Comparison of ENCODE assay signal across 17 mouse cellular contexts in genomic region chrX:72644691-72645090, GRCm38 (mm10). TPM values are rescaled to one million over a fixed set of nuclear protein-coding genes. Genes with fewer than 3 reads are reported as not detected.
DNase-seq lines count a peak whose midpoint lies in the region; ATAC-seq and TF ChIP-seq lines count a peak whose summit lies in the region.
"Had no signal": no experiment of that assay in that cellular context is flagged by ENCODE, and none has a peak within 500 bp of the region (broad histone marks: within the 10 kb centered on the region; RNA-seq: fewer than 3 reads in every experiment).

No protein-coding gene starts in this region.

- TF ChIP-seq POLR2A in brain, embryonic 14.5 days (IDR thresholded peaks at IDR 0.05; ENCODE audit: borderline replicate concordance, extremely low read depth, insufficient read depth, insufficient read length, poor library complexity, severe bottlenecking): no peak

- WGBS in intestine, postnatal 0 days: 53% methylated on average over 2 of the region's 2 CpGs
- 53% methylated on average over 2 of the region's 2 CpGs for WGBS in intestine, embryonic 16.5 days

- H3K36me3 ChIP-seq in intestine, postnatal 0 days (ENCODE audit: control insufficient read depth, insufficient read depth): no peaks in the 10 kb centered on the region
- H3K36me3 ChIP-seq in intestine, embryonic 16.5 days (ENCODE audit: control insufficient read depth, insufficient read depth, low read length): no peaks in the 10 kb centered on the region
- H3K36me3 ChIP-seq: embryonic facial prominence, embryonic 13.5 days; limb, embryonic 13.5 days; midbrain, embryonic 15.5 days; neural tube, embryonic 13.5 days had no signal

- H3K9ac ChIP-seq in intestine, postnatal 0 days (ENCODE audit: low read depth, low read length): no peak overlapping the region
- H3K9ac ChIP-seq in intestine, embryonic 16.5 days (ENCODE audit: low read depth, low read length): no peak overlapping the region
- H3K9ac ChIP-seq: embryonic facial prominence, embryonic 13.5 days; limb, embryonic 13.5 days; midbrain, embryonic 15.5 days; neural tube, embryonic 13.5 days had no signal

- DNase-seq in lung, postnatal 36 days: peak; percentile 3
- DNase-seq in lung, postnatal 14 days: no peak
- peak; percentile 6 for DNase-seq in brain, embryonic 14.5 days (ENCODE audit: low read depth)
- DNase-seq in spleen, postnatal 36 days (ENCODE audit: low spot score in 2 of 2): no peak
- DNase-seq in gastrocnemius, postnatal 36 days: no peak
- DNase-seq: adrenal gland, adult 2 months; heart, postnatal 36 days; kidney, adult 11 months; lung, postnatal 10 days had no signal

- H3K4me2 ChIP-seq in intestine, postnatal 0 days (replicated peaks; ENCODE audit: low read depth): no peak overlapping the region
- H3K4me2 ChIP-seq in intestine, embryonic 16.5 days (ENCODE audit: low read depth, low read length): no peak overlapping the region
- H3K4me2 ChIP-seq: embryonic facial prominence, embryonic 13.5 days; limb, embryonic 13.5 days; midbrain, embryonic 15.5 days; neural tube, embryonic 13.5 days had no signal

- peak; percentile 41 for TF ChIP-seq CTCF in intestine, postnatal 0 days (IDR thresholded peaks at IDR 0.05; ENCODE audit: low read depth)
- no peak for TF ChIP-seq CTCF in brain, embryonic 14.5 days (IDR thresholded peaks at IDR 0.05; ENCODE audit: borderline replicate concordance, extremely low read depth, insufficient read depth, insufficient read length)

- H3K4me3 ChIP-seq in intestine, postnatal 0 days (ENCODE audit: low read depth, low read length): no peak overlapping the region
- no peak overlapping the region for H3K4me3 ChIP-seq in intestine, embryonic 16.5 days (ENCODE audit: low read length)
- H3K4me3 ChIP-seq: embryonic facial prominence, embryonic 13.5 days; limb, embryonic 13.5 days; midbrain, embryonic 15.5 days; neural tube, embryonic 13.5 days had no signal

- H3K4me1 ChIP-seq in intestine, postnatal 0 days (replicated peaks; ENCODE audit: control insufficient read depth, insufficient read depth, low read length): no peaks in the 10 kb centered on the region
- no peaks in the 10 kb centered on the region for H3K4me1 ChIP-seq in intestine, embryonic 16.5 days (ENCODE audit: control insufficient read depth, insufficient read depth, low read length)
- H3K4me1 ChIP-seq: embryonic facial prominence, embryonic 13.5 days; limb, embryonic 13.5 days; midbrain, embryonic 15.5 days; neural tube, embryonic 13.5 days had no signal

- H3K27me3 ChIP-seq in intestine, postnatal 0 days (replicated peaks; ENCODE audit: control insufficient read depth, insufficient read depth, low read length): no peaks in the 10 kb centered on the region
- no peaks in the 10 kb centered on the region for H3K27me3 ChIP-seq in intestine, embryonic 16.5 days (replicated peaks; ENCODE audit: control insufficient read depth, insufficient read depth, low read length)
- H3K27me3 ChIP-seq: embryonic facial prominence, embryonic 13.5 days; limb, embryonic 13.5 days; midbrain, embryonic 15.5 days; neural tube, embryonic 13.5 days had no signal

- no peak for ATAC-seq in intestine, postnatal 0 days
- no peak for ATAC-seq in intestine, embryonic 16.5 days
- no peak for ATAC-seq in frontal cortex, adult (ENCODE audit: low TSS enrichment)
- ATAC-seq: forebrain, embryonic 14.5 days; midbrain, embryonic 15.5 days had no signal

- no peaks in the 10 kb centered on the region for H3K9me3 ChIP-seq in intestine, postnatal 0 days (ENCODE audit: control insufficient read depth)
- no peaks in the 10 kb centered on the region for H3K9me3 ChIP-seq in intestine, embryonic 16.5 days (ENCODE audit: control insufficient read depth, low read length)
- H3K9me3 ChIP-seq: embryonic facial prominence, embryonic 13.5 days; limb, embryonic 13.5 days; midbrain, embryonic 15.5 days; neural tube, embryonic 13.5 days had no signal

- intact Hi-C loops in gastrocnemius, postnatal 36 days (cut with DNase I): no loop called here

- no peak overlapping the region for H3K27ac ChIP-seq in intestine, postnatal 0 days (ENCODE audit: low read depth, low read length)
- no peak overlapping the region for H3K27ac ChIP-seq in intestine, embryonic 16.5 days (ENCODE audit: low read length)
- H3K27ac ChIP-seq: embryonic facial prominence, embryonic 13.5 days; limb, embryonic 13.5 days; midbrain, embryonic 15.5 days; neural tube, embryonic 13.5 days had no signal

RNA-seq across cellular contexts. Expression of gene Gabra3, which starts 12.0 kb away (rescaled TPM):
- polyA plus RNA-seq in intestine, postnatal 0 days (2015; fragmentation: Nextera tagmentation; extraction: Ambion mirVana): 1.0 and 1.3 TPM in 2 replicates
- polyA plus RNA-seq in intestine, embryonic 16.5 days (2015; fragmentation: Nextera tagmentation; extraction: Ambion mirVana): 2.0 and 2.3 TPM in 2 replicates
- polyA plus RNA-seq in brain, embryonic 14.5 days (2012; rRNA removed): 26.1 and 42.3 TPM in 2 replicates
- under 1 TPM; 0.23 to 0.39 TPM for total RNA-seq in gastrocnemius, postnatal 36 days (2021)

Comparison
In these comparisons a context has a peak if more than half of its experiments do, and no peak if none do; other contexts are left out.
1. DNase-seq: peak in lung, postnatal 36 days (single experiment) and brain, embryonic 14.5 days (single experiment); none in lung, postnatal 14 days (single experiment), spleen, postnatal 36 days (0 of 2) and gastrocnemius, postnatal 36 days (0 of 2).